Mouse (Mus musculus): ENCODE measurements around the gene Arhgef3. TPM values are rescaled to one million over a fixed set of nuclear protein-coding genes. Genes with fewer than 3 reads are reported as not detected.

The Arhgef3 gene
- polyA plus RNA-seq, 1 experiment from 2014 or later: 37.3 TPM

GRCm38 (mm10) chr14:27357139-27357538 lies 242.4 kb downstream of the Arhgef3 start:
- Histone ChIP-seq H3K9me3 (ENCODE audit: low read length) (no peaks in the 10 kb centered on the region), H3K27ac (ENCODE audit: low read length) (no peak overlapping the region), H3K36me3 (ENCODE audit: insufficient read depth, low read length) (no peaks in the 10 kb centered on the region), H3K4me1 (ENCODE audit: insufficient read depth, low read depth, low read length) (peaks cover 20% of the 10 kb centered on the region; the same call in 1 of the 2 replicates), H3K4me3 (ENCODE audit: low read depth, low read length) (no peak overlapping the region), H3K9ac (replicated peaks; ENCODE audit: low read depth) (no peak overlapping the region), H3K4me2 (replicated peaks; ENCODE audit: low read depth, low read length) (no peak overlapping the region), H3K27me3 (replicated peaks; ENCODE audit: insufficient read depth, low read length) (no peaks in the 10 kb centered on the region)
- ATAC-seq (no peak), DNase-seq (ENCODE audit: low spot score) (no peak)
- 55% methylated on average over 6 of the region's 6 CpGs for WGBS
- TF ChIP-seq CTCF (IDR thresholded peaks at IDR 0.05): no peak
- no peak for TF ChIP-seq EP300 (IDR thresholded peaks at IDR 0.05)

- Histone ChIP-seq H3K4me2 (replicated peaks; ENCODE audit: low read depth, low read length) (no peak overlapping the region), H3K27ac (ENCODE audit: low read length) (no peak overlapping the region), H3K27me3 (replicated peaks; ENCODE audit: insufficient read depth, low read length) (no peaks in the 10 kb centered on the region), H3K36me3 (ENCODE audit: insufficient read depth, low read length) (no peaks in the 10 kb centered on the region), H3K9ac (replicated peaks; ENCODE audit: low read depth) (no peak overlapping the region), H3K9me3 (ENCODE audit: low read length) (no peaks in the 10 kb centered on the region), H3K4me1 (ENCODE audit: insufficient read depth, low read depth, low read length) (peaks cover 12% of the 10 kb centered on the region; the same call in 1 of the 2 replicates), H3K4me3 (ENCODE audit: low read depth, low read length) (no peak overlapping the region)
- no peak for ATAC-seq
- WGBS: 72% methylated on average over 6 of the region's 6 CpGs
- TF ChIP-seq EP300 (IDR thresholded peaks at IDR 0.05) (no peak), CTCF (IDR thresholded peaks at IDR 0.05) (no peak)
- no peak for DNase-seq (ENCODE audit: low spot score)
Observed at GRCm38 (mm10) chr14:27358202-27358601, 243.5 kb downstream of the Arhgef3 start.

GRCm38 (mm10) chr14:27360849-27361248 lies 246.2 kb downstream of the Arhgef3 start:
- 81% methylated on average over 7 of the region's 7 CpGs for WGBS

GRCm38 (mm10) chr14:27361514-27361913 lies 246.8 kb downstream of the Arhgef3 start:
- H3K27ac ChIP-seq (ENCODE audit: low read length): no peak overlapping the region
- ATAC-seq (no peak), DNase-seq (ENCODE audit: low spot score) (no peak)
- no peaks in the 10 kb centered on the region for H3K36me3 ChIP-seq (ENCODE audit: insufficient read depth, low read length)
- no peak overlapping the region for H3K4me2 ChIP-seq (replicated peaks; ENCODE audit: low read depth, low read length)
- no peak overlapping the region for H3K9ac ChIP-seq (replicated peaks; ENCODE audit: low read depth)
- H3K4me3 ChIP-seq (ENCODE audit: low read depth, low read length): no peak overlapping the region
- WGBS: 77% methylated on average over 4 of the region's 4 CpGs
- H3K9me3 ChIP-seq (ENCODE audit: low read length): no peaks in the 10 kb centered on the region
- no peak for TF ChIP-seq EP300 (IDR thresholded peaks at IDR 0.05)
- TF ChIP-seq CTCF (IDR thresholded peaks at IDR 0.05): no peak
- H3K27me3 ChIP-seq (replicated peaks; ENCODE audit: insufficient read depth, low read length): no peaks in the 10 kb centered on the region
- no peaks in the 10 kb centered on the region for H3K4me1 ChIP-seq (ENCODE audit: insufficient read depth, low read depth, low read length)

More at GRCm38 (mm10) chr14:27360849-27361248, 246.2 kb downstream of the Arhgef3 start:
- H3K4me1 ChIP-seq (ENCODE audit: insufficient read depth, low read depth, low read length): peaks cover 4% of the 10 kb centered on the region; the same call in 1 of the 2 replicates
- no peaks in the 10 kb centered on the region for H3K36me3 ChIP-seq (ENCODE audit: insufficient read depth, low read length)
- no peak for DNase-seq (ENCODE audit: low spot score)
- no peaks in the 10 kb centered on the region for H3K9me3 ChIP-seq (ENCODE audit: low read length)
- H3K4me2 ChIP-seq (replicated peaks; ENCODE audit: low read depth, low read length): no peak overlapping the region
- ATAC-seq: no peak
- H3K27ac ChIP-seq (ENCODE audit: low read length): no peak overlapping the region
- TF ChIP-seq CTCF (IDR thresholded peaks at IDR 0.05) (no peak), EP300 (IDR thresholded peaks at IDR 0.05) (no peak)
- no peak overlapping the region for H3K9ac ChIP-seq (replicated peaks; ENCODE audit: low read depth)
- no peak overlapping the region for H3K4me3 ChIP-seq (ENCODE audit: low read depth, low read length)
- no peaks in the 10 kb centered on the region for H3K27me3 ChIP-seq (replicated peaks; ENCODE audit: insufficient read depth, low read length)

- Histone ChIP-seq H3K36me3 (ENCODE audit: insufficient read depth, low read length) (no peaks in the 10 kb centered on the region), H3K9ac (replicated peaks; ENCODE audit: low read depth) (no peak overlapping the region), H3K4me2 (replicated peaks; ENCODE audit: low read depth, low read length) (no peak overlapping the region), H3K4me3 (ENCODE audit: low read depth, low read length) (no peak overlapping the region), H3K4me1 (ENCODE audit: insufficient read depth, low read depth, low read length) (no peaks in the 10 kb centered on the region), H3K27me3 (replicated peaks; ENCODE audit: insufficient read depth, low read length) (no peaks in the 10 kb centered on the region), H3K27ac (ENCODE audit: low read length) (no peak overlapping the region), H3K9me3 (ENCODE audit: low read length) (no peaks in the 10 kb centered on the region)
- DNase-seq (ENCODE audit: low spot score) (no peak), ATAC-seq (no peak)
- 69% methylated on average over 5 of the region's 5 CpGs for WGBS
- TF ChIP-seq CTCF (IDR thresholded peaks at IDR 0.05): no peak
- no peak for TF ChIP-seq EP300 (IDR thresholded peaks at IDR 0.05)
Observed at GRCm38 (mm10) chr14:27364668-27365257, 250.1 kb downstream of the Arhgef3 start.

GRCm38 (mm10) chr14:27367117-27367711 lies 252.5 kb downstream of the Arhgef3 start:
- WGBS: 75% methylated on average over 10 of the region's 10 CpGs
- Histone ChIP-seq H3K27me3 (replicated peaks; ENCODE audit: insufficient read depth, low read length) (no peaks in the 10 kb centered on the region), H3K4me2 (replicated peaks; ENCODE audit: low read depth, low read length) (no peak overlapping the region), H3K4me3 (ENCODE audit: low read depth, low read length) (no peak overlapping the region), H3K36me3 (ENCODE audit: insufficient read depth, low read length) (no peaks in the 10 kb centered on the region), H3K9ac (replicated peaks; ENCODE audit: low read depth) (no peak overlapping the region), H3K4me1 (ENCODE audit: insufficient read depth, low read depth, low read length) (no peaks in the 10 kb centered on the region), H3K27ac (ENCODE audit: low read length) (no peak overlapping the region), H3K9me3 (ENCODE audit: low read length) (no peaks in the 10 kb centered on the region)
- DNase-seq (ENCODE audit: low spot score) (no peak), ATAC-seq (no peak)
- TF ChIP-seq CTCF (IDR thresholded peaks at IDR 0.05) (no peak), EP300 (IDR thresholded peaks at IDR 0.05) (no peak)

Measured in lung, postnatal 0 days (tissue).